Mouse (Mus musculus): ENCODE measurements around the gene Myl6. TPM values are rescaled to one million over a fixed set of nuclear protein-coding genes. Genes with fewer than 3 reads are reported as not detected.
A peak's percentile ranks its signal among the peaks of the same experiment; 100 is the strongest.

Myl6 gene
- total and polyA plus RNA-seq, 3 experiments: 366 to 560 (median 555) TPM

- H3K27ac ChIP-seq (ENCODE audit: insufficient read depth, low read depth): peak overlapping the region; percentile 50
- no peak for TF ChIP-seq NELFE (IDR thresholded peaks at IDR 0.05; ENCODE audit: low read depth, low read length)
- TF ChIP-seq SIN3A (IDR thresholded peaks at IDR 0.05; ENCODE audit: low read length): no peak
- TF ChIP-seq EP300 (IDR thresholded peaks at IDR 0.05; ENCODE audit: low read length): peak; percentile 46
- TF ChIP-seq ETS1 (conservative IDR thresholded peaks at IDR 0.05; ENCODE audit: low read depth, low read length): 0 out of 2 replicates have a peak, but pooled peaks have one; percentile 1
- TF ChIP-seq CHD1 (IDR thresholded peaks at IDR 0.05; ENCODE audit: low read depth, low read length): 0 out of 2 replicates have a peak, but pooled peaks have one; percentile 39
- TF ChIP-seq ZKSCAN1 (IDR thresholded peaks at IDR 0.05; ENCODE audit: borderline replicate concordance, low read depth, low read length): no peak
- TF ChIP-seq TBP (conservative IDR thresholded peaks at IDR 0.05; ENCODE audit: low read depth, low read length): 0 out of 2 replicates have a peak, but pooled peaks have one; percentile 1
- TF ChIP-seq IRF4 (IDR thresholded peaks at IDR 0.05; ENCODE audit: low read depth, low read length): peak; percentile 72
- no peak for TF ChIP-seq ZMIZ1 (IDR thresholded peaks at IDR 0.05; ENCODE audit: low read depth, low read length)
- TF ChIP-seq E2F4 (IDR thresholded peaks at IDR 0.05; ENCODE audit: insufficient replicate concordance, low read depth, low read length): no peak
- dilution Hi-C loops (cut with MboI; ENCODE audit: extremely low pct_ligation_motif_present, extremely low pct_unique_long_range_greater_than_20kb, low sequenced_read_pairs): no loop called here
Measured at GRCm38 (mm10) chr10:128526366-128527356, 32.7 kb upstream of the Myl6 start.

GRCm38 (mm10) chr10:128525671-128526308 is 31.8 kb upstream of the Myl6 start, which contains the start of gene Esyt1:
TSS of gene Esyt1 (minus strand) at chr10:128525871.
- H3K36me3 ChIP-seq (replicated peaks in 1 of 2; ENCODE audit: control insufficient read depth in 1 of 2, insufficient read depth in 1 of 2, low read length in 1 of 2): peaks cover 18 to 22% of the 10 kb centered on the region in 2 experiments
- in situ Hi-C loops (cut with MboI; ENCODE audit: low pct_ligation_motif_present, low pct_unique_long_range_greater_than_20kb, low sequenced_read_pairs): no loop called here
- DNase-seq (ENCODE audit: extremely low read depth): peak; percentile 99
- peaks cover 0 to 21% of the 10 kb centered on the region in 2 experiments; a peak in 2 of 4 replicates for H3K4me1 ChIP-seq (ENCODE audit: control insufficient read depth in 1 of 2, insufficient read depth in 2 of 2)
- dilution Hi-C loops (cut with MboI; ENCODE audit: extremely low pct_ligation_motif_present, extremely low pct_unique_long_range_greater_than_20kb, low sequenced_read_pairs): no loop called here
- peak within 1 kb of the TSS; percentile 81 for H3K4me2 ChIP-seq (ENCODE audit: insufficient read depth, low read depth, poor library complexity, severe bottlenecking)
- peak within 1 kb of the TSS; percentile 71 for H3K9ac ChIP-seq (ENCODE audit: insufficient read depth, low read depth)
- H3K9me3 ChIP-seq (replicated peaks; ENCODE audit: low read length): no peaks in the 10 kb centered on the region
- no peaks in the 10 kb centered on the region for H3K79me2 ChIP-seq (replicated peaks; ENCODE audit: control insufficient read depth, extremely low read depth, insufficient read depth, poor library complexity, severe bottlenecking)
- no peaks in the 10 kb centered on the region for H3K27me3 ChIP-seq (replicated peaks)
- peak within 1 kb of the TSS; percentile 51 for H3K27ac ChIP-seq (ENCODE audit: insufficient read depth, low read depth)
- peak within 1 kb of the TSS; percentile 86 to 92 (median 86) for H3K4me3 ChIP-seq (replicated peaks in 1 of 3; ENCODE audit: low read depth in 2 of 3, low read length in 2 of 3, poor library complexity in 1 of 3)
- TF ChIP-seq ZKSCAN1 (IDR thresholded peaks at IDR 0.05; ENCODE audit: borderline replicate concordance, low read depth, low read length) (no peak), MAX (IDR thresholded peaks at IDR 0.05; ENCODE audit: low read length) (peak; percentile 91; the same call in 1 of the 2 replicates), MAFK (IDR thresholded peaks at IDR 0.05; ENCODE audit: insufficient replicate concordance, low read length) (no peak), USF2 (conservative IDR thresholded peaks at IDR 0.05; ENCODE audit: low read depth, low read length) (no peak), RAD21 (IDR thresholded peaks at IDR 0.05; ENCODE audit: low read depth, low read length) (no peak), MAZ (IDR thresholded peaks at IDR 0.05; ENCODE audit: low read depth, low read length) (peak; percentile 71), UBTF (IDR thresholded peaks at IDR 0.05; ENCODE audit: low read depth, low read length) (no peak), MEF2A (IDR thresholded peaks at IDR 0.05; ENCODE audit: borderline replicate concordance, low read depth, low read length) (no peak), NELFE (IDR thresholded peaks at IDR 0.05; ENCODE audit: low read depth, low read length) (peak; percentile 63), JUN (IDR thresholded peaks at IDR 0.05; ENCODE audit: insufficient read depth, low read depth, low read length) (peak; percentile 72), TBP (conservative IDR thresholded peaks at IDR 0.05; ENCODE audit: low read depth, low read length) (peak; percentile 91), NRF1 (IDR thresholded peaks at IDR 0.05; ENCODE audit: low read depth, low read length) (no peak), KAT2A (IDR thresholded peaks at IDR 0.05; ENCODE audit: insufficient replicate concordance, low read length) (no peak), E2F4 (IDR thresholded peaks at IDR 0.05; ENCODE audit: insufficient replicate concordance, low read depth, low read length) (peak; percentile 94; the same call in 1 of the 2 replicates), EP300 (IDR thresholded peaks at IDR 0.05; ENCODE audit: low read length) (no peak), IRF4 (IDR thresholded peaks at IDR 0.05; ENCODE audit: low read depth, low read length) (peak; percentile 31; the same call in 1 of the 2 replicates), GABPA (IDR thresholded peaks at IDR 0.05; ENCODE audit: insufficient replicate concordance, low read depth, low read length) (no peak), MXI1 (IDR thresholded peaks at IDR 0.05; ENCODE audit: low read depth, low read length) (no peak; the same call in 1 of the 2 replicates), JUND (conservative IDR thresholded peaks at IDR 0.05; ENCODE audit: low read depth, low read length) (peak; percentile 73), RCOR1 (conservative IDR thresholded peaks at IDR 0.05; ENCODE audit: low read depth, low read length) (no peak), HCFC1 (IDR thresholded peaks at IDR 0.05; ENCODE audit: low read depth, low read length) (peak; percentile 52), BHLHE40 (IDR thresholded peaks at IDR 0.05; ENCODE audit: low read depth, low read length) (no peak)

More at GRCm38 (mm10) chr10:128526366-128527356, 32.7 kb upstream of the Myl6 start:
- H3K9me3 ChIP-seq (replicated peaks; ENCODE audit: low read length): no peaks in the 10 kb centered on the region
- H3K4me1 ChIP-seq (ENCODE audit: control insufficient read depth in 1 of 2, insufficient read depth in 2 of 2): peaks cover 0 to 21% of the 10 kb centered on the region in 2 experiments; a peak in 2 of 4 replicates
- H3K27me3 ChIP-seq (replicated peaks): no peaks in the 10 kb centered on the region
- peak overlapping the region; percentile 81 for H3K4me2 ChIP-seq (ENCODE audit: insufficient read depth, low read depth, poor library complexity, severe bottlenecking)
- H3K79me2 ChIP-seq (replicated peaks; ENCODE audit: control insufficient read depth, extremely low read depth, insufficient read depth, poor library complexity, severe bottlenecking): no peaks in the 10 kb centered on the region
- H3K9ac ChIP-seq (ENCODE audit: insufficient read depth, low read depth): peak overlapping the region; percentile 70
- DNase-seq (ENCODE audit: extremely low read depth): peak; percentile 33
- H3K36me3 ChIP-seq (replicated peaks in 1 of 2; ENCODE audit: control insufficient read depth in 1 of 2, insufficient read depth in 1 of 2, low read length in 1 of 2): peaks cover 10 to 13% of the 10 kb centered on the region in 2 experiments
- peak overlapping the region; percentile 54 to 92 (median 86) for H3K4me3 ChIP-seq (replicated peaks in 1 of 3; ENCODE audit: low read depth in 2 of 3, low read length in 2 of 3, poor library complexity in 1 of 3)
- in situ Hi-C loops (cut with MboI; ENCODE audit: low pct_ligation_motif_present, low pct_unique_long_range_greater_than_20kb, low sequenced_read_pairs): no loop called here

Measured in CH12.LX (cell line).